ENCODE assay signal across 6 mouse cellular contexts in genomic region chr3:115907406-115907805, GRCm38 (mm10). TPM values are rescaled to one million over a fixed set of nuclear protein-coding genes. Genes with fewer than 3 reads are reported as not detected.
DNase-seq lines count a peak whose midpoint lies in the region; ATAC-seq lines count a peak whose summit lies in the region.

No protein-coding gene starts in this region.

- peak; percentile 54 for DNase-seq in CD4-positive helper T cell, adult 2 months (ENCODE audit: low read depth, low spot score)
- peak; percentile 51 to 59 for DNase-seq in CD8-positive naive resting alpha-beta T cell, adult 2 months (ENCODE audit: low read depth in 2 of 2, low spot score in 2 of 2)
- peak; percentile 79 for DNase-seq in heart, adult 11 months
- DNase-seq in lung, postnatal 10 days = peak; percentile 16
- peak; percentile 19 for DNase-seq in thymus, postnatal 14 days

- peak; percentile 46; the same call in 1 of the 2 replicates for ATAC-seq in neutrophil, adult 5-6 weeks (ENCODE audit: extremely low read depth, insufficient number of reproducible peaks, low FRiP score, poor library complexity, severe bottlenecking)

RNA-seq across cellular contexts. Expression of gene Dph5, which starts 19.8 kb away (rescaled TPM):
- total RNA-seq in neutrophil, adult 5-6 weeks (2017) = 43.5 and 46.9 TPM in 2 replicates

Comparison
In these comparisons a context has a peak if more than half of its experiments do, and no peak if none do; other contexts are left out.
1. Peak in every context shown above with its lines: DNase-seq and ATAC-seq.
2. DNase-seq: peak in every context shown above with its lines; median percentile 79 in heart, adult 11 months; 55 in CD8-positive naive resting alpha-beta T cell, adult 2 months; 54 in CD4-positive helper T cell, adult 2 months; 19 in thymus, postnatal 14 days; 16 in lung, postnatal 10 days.